Mouse (Mus musculus) stomach, postnatal 0 days (tissue): Measurements from ENCODE around the gene 6330403K07Rik. TPM values are rescaled to one million over a fixed set of nuclear protein-coding genes. Genes with fewer than 3 reads are reported as not detected.

Experiments
- ATAC-seq: fragments of 200-750 bp; cut with Nextera tagmentation; 2 replicates; pipeline ENCODE4 v1.8.0; 2017; ENCODE audit not compliant: low FRiP score, low TSS enrichment
- DNase-seq: peaks from one replicate; pipeline ENCODE4 v3.0.0-alpha.2; 2016; ENCODE audit warnings: low spot score
- H3K27ac ChIP-seq: fragments of 300-500 bp; sonication (generic); replicated peaks from 2 replicates; pipeline ENCODE4 v1.5.1; 2014; ENCODE audit warnings: mild to moderate bottlenecking, control low read depth
- H3K27me3 ChIP-seq: fragments of 300-500 bp; sonication (generic); 2 replicates; pipeline ENCODE4 v1.6.1; 2014; ENCODE audit warnings: low read length; ENCODE audit not compliant: control insufficient read depth, insufficient read depth
- H3K36me3 ChIP-seq: fragments of 300-500 bp; sonication (generic); 2 replicates; pipeline ENCODE4 v1.6.1; 2014; ENCODE audit warnings: low read length, mixed read lengths; ENCODE audit not compliant: control insufficient read depth, insufficient read depth
- H3K4me1 ChIP-seq: fragments of 300-500 bp; sonication (generic); replicated peaks from 2 replicates; pipeline ENCODE4 v1.6.1; 2014; ENCODE audit warnings: antibody characterized with exemption; ENCODE audit not compliant: control insufficient read depth, insufficient read depth
- H3K4me2 ChIP-seq: fragments of 300-500 bp; sonication (generic); replicated peaks from 2 replicates; pipeline ENCODE4 v1.6.1; 2014; ENCODE audit warnings: low read depth, mild to moderate bottlenecking, control low read depth, moderate library complexity
- H3K4me3 ChIP-seq: fragments of 300-500 bp; sonication (generic); 2 replicates; pipeline ENCODE4 v1.5.1; 2014; ENCODE audit warnings: low read depth, low read length, control low read depth
- H3K9ac ChIP-seq: fragments of 300-500 bp; sonication (generic); 2 replicates; pipeline ENCODE4 v1.6.1; 2014; ENCODE audit warnings: mild to moderate bottlenecking, low read length, control low read depth, mixed read lengths
- H3K9me3 ChIP-seq: fragments of 300-500 bp; sonication (generic); 2 replicates; pipeline ENCODE4 v1.6.1; 2016; ENCODE audit warnings: low read length; ENCODE audit not compliant: control insufficient read depth
- CTCF ChIP-seq: IDR thresholded peaks from 2 replicates; pipeline ENCODE4 v1.5.1; 2016; ENCODE audit warnings: antibody characterized with exemption, low read depth, mild to moderate bottlenecking, moderate library complexity
- EP300 ChIP-seq: optimal IDR thresholded peaks from 2 replicates; pipeline ENCODE3; 2016; ENCODE audit warnings: antibody characterized with exemption
- WGBS: fragments of 180-500 bp; shearing (Covaris S2); extraction: QIAGEN DNeasy Blood & Tissue Kit; methylation state at CpG from one replicate; pipeline ENCODE4 v1.1.7; 2014; 5-methylcytosine and 5-hydroxymethylcytosine counted together
- polyA plus RNA-seq: library from polyadenylated mRNA; unstranded; fragments of >200 nt; fragmentation: Nextera tagmentation; extraction: Ambion mirVana; gene quantifications from 2 replicates; pipeline ENCODE4 v1.2.1, GENCODE M21; 2015

Gene 6330403K07Rik
- polyA plus RNA-seq, result 24.2 and 29.0 TPM in 2 replicates

DNA sequence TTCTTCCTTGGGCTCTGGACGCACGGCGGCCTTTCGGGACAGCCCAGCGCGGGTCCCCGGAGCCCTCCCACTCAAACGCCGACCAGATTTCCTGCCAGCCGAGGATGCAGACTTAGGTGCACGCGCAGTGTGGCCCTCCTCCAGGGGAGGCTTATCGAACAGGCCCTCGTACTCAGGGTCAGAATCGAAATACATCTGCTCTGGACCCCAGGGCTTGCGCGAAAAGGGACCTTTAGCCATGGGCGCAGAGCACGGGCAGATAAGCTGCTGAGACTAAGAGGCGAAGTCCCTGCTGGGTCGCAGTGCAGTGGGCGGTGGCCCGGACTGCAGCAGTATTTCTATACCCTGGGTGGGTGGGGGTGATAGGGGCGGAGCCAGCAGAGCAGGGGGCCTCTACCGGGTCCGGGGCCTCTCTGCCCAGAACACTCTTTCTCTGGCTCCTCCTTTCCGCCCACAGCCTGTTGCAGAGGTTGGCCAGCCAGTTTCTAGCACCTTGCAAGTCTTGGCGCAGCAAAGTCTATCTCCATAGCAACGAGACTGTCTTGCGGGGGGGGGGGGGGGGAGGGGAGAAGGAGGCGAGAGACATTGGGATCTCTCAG, at the start of gene 6330403K07Rik:
TSS of gene 6330403K07Rik (minus strand) at position 351 of the 599 bp plus-strand sequence.
- TF ChIP-seq EP300 (no peak), CTCF (no peak)
- 3% methylated on average over 28 of the region's 31 CpGs for WGBS
- Histone ChIP-seq H3K9ac (peak within 1 kb of the TSS; percentile 57), H3K4me1 (no peaks in the 10 kb centered on the region), H3K4me2 (peak within 1 kb of the TSS; percentile 74), H3K4me3 (peak within 1 kb of the TSS; percentile 50), H3K27ac (peak within 1 kb of the TSS; percentile 53; the same call in 1 of the 2 replicates), H3K27me3 (no peaks in the 10 kb centered on the region), H3K9me3 (no peaks in the 10 kb centered on the region), H3K36me3 (no peaks in the 10 kb centered on the region)
- ATAC-seq, result peak; percentile 89
- peak; percentile 59 for DNase-seq

DNA sequence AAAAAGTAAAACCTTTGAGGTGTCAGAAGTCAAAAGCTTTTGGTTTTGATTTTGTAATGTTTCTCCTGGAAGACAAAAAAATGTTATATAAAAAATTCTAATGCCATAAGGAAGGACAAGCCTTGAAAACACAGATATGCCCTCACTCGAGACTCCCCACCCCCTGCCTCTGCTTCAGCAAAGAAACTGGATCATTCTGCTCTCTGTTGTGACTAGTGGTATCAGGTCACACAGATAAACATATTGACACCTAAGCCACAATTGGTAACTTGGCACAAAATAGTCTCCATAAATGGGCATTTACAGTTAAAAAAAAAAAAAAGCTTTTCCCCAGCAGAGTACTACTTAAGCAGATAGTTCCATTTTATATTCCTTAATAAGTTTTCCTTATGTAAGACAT, 43.0 kb upstream of the 6330403K07Rik start:
- H3K9me3 ChIP-seq, result no peaks in the 10 kb centered on the region
- DNase-seq, result no peak
- no peaks in the 10 kb centered on the region for H3K27me3 ChIP-seq
- no peak overlapping the region for H3K27ac ChIP-seq
- no peak overlapping the region for H3K4me2 ChIP-seq
- no peaks in the 10 kb centered on the region for H3K4me1 ChIP-seq
- ATAC-seq, result no peak
- WGBS, result 74% methylated on average over 1 of the region's 1 CpGs
- no peak overlapping the region for H3K4me3 ChIP-seq
- TF ChIP-seq CTCF, result no peak
- TF ChIP-seq EP300, result no peak
- H3K36me3 ChIP-seq, result no peaks in the 10 kb centered on the region
- no peak overlapping the region for H3K9ac ChIP-seq

DNA sequence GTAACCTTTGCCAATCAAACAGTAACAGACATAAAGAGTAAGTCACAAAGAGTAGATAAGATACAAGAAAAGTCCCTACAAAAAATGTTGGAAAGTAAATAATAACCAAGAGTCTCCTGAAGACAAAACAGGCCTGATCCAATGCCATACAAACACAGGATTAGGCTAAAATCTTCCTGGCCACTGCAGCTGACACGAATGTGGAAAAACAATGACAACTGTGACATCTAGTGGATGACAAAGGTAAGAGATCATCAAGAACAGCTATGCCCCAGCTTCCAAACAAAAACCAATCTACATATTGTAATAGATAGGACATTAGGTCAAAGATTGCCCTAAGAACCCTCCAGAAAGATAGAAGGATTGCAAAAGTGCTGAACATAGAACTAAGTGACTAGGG, 19.2 kb upstream of the 6330403K07Rik start:
- Histone ChIP-seq H3K9ac (no peak overlapping the region), H3K27me3 (no peaks in the 10 kb centered on the region), H3K4me1 (no peaks in the 10 kb centered on the region), H3K9me3 (no peaks in the 10 kb centered on the region), H3K27ac (no peak overlapping the region), H3K36me3 (no peaks in the 10 kb centered on the region), H3K4me2 (no peak overlapping the region), H3K4me3 (no peak overlapping the region)
- DNase-seq, result no peak
- WGBS, result 0% methylated on average over 1 of the region's 1 CpGs
- no peak for ATAC-seq
- TF ChIP-seq EP300 (no peak), CTCF (peak; percentile 75)

DNA sequence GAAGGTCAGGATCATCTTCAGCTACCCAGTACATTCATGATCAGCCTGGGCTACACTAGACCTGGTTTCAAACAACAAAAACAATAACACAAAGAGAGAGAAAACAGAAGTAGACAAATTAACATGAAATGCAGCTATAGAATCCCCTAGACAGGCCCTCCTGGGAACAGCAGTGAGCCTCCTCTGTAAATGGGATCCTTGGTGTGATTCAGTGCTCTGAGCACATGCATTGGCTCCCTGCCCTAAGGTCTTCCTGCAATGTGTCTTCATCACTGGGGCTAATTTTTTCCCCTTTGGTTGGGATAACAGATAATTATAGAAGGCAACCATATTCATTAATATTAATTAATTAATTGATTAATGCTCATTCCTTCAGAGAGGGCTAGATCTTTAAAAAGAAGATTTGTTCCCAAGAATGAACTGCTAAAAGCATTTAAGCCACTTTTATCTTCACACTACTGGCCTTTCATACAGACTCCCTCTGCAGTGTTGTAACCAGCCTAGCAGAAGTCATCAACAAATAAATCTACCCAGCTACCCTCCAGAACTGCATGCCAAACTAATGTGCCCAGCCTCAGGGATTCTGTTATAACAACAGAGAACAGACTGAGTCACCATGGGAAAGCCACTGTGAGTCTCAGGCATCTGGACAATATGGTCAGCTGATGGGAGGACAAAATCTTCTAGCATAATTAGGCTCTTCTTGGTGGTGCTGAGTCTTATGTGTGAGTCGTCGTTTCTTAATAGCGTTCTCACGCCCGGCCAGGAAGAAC, 6.4 kb upstream of the 6330403K07Rik start:
- no peak for TF ChIP-seq CTCF
- TF ChIP-seq EP300, result no peak
- no peak for ATAC-seq

DNA sequence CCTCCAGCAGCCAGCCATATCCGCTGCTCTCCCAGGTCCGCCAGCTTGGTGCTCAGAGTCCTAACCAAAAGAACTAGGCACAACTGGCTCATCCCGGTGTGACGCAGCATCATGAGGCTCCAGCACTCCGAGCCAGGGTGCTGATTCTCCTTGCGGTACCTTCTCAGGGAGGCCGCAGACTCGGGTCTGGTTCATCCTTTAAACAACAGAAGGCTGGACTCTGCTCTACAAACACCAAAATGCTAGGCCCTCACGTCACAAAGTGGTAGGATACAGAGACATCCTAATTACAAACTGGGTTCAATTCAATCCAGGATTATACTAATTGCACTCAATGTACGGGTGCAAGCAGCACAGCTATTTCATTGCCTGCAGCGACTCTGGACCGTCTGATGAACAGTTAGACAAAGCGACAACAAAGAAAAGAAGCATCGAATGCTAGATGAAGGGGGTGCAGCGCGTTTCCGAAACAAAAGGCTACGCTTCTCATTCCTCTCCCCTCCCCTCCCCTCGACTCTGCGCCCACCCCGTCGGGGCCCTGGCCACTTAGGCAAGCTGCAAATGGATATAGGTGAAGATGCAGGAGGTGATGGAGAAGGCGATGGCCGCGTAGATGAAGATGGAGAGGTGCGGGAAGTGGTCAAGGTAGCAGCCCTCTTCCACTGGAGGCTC, 686 bp downstream of the 6330403K07Rik start:
- H3K9ac ChIP-seq, result peak overlapping the region; percentile 57
- H3K36me3 ChIP-seq, result no peaks in the 10 kb centered on the region; the same call in 1 of the 2 replicates
- peak overlapping the region; percentile 74 for H3K4me2 ChIP-seq
- 8% methylated on average over 26 of the region's 26 CpGs for WGBS
- no peaks in the 10 kb centered on the region for H3K27me3 ChIP-seq
- TF ChIP-seq CTCF (no peak), EP300 (no peak)
- H3K4me1 ChIP-seq, result no peaks in the 10 kb centered on the region
- ATAC-seq (0 out of 2 replicates have a peak, but pooled peaks have one; percentile 12), DNase-seq (peak; percentile 20)
- peak overlapping the region; percentile 53; the same call in 1 of the 2 replicates for H3K27ac ChIP-seq
- H3K4me3 ChIP-seq, result peak overlapping the region; percentile 50
- H3K9me3 ChIP-seq, result no peaks in the 10 kb centered on the region

More for the DNA sequence above, 6.4 kb upstream of the 6330403K07Rik start:
- DNase-seq, result no peak
- Histone ChIP-seq H3K9ac (no peak overlapping the region), H3K4me3 (no peak overlapping the region), H3K27me3 (no peaks in the 10 kb centered on the region), H3K27ac (no peak overlapping the region), H3K9me3 (no peaks in the 10 kb centered on the region), H3K4me1 (no peaks in the 10 kb centered on the region), H3K4me2 (no peak overlapping the region), H3K36me3 (no peaks in the 10 kb centered on the region)
- WGBS, result 97% methylated on average over 5 of the region's 5 CpGs
